Mouse (Mus musculus) intestine, embryonic 16.5 days (tissue): ENCODE data around the gene Ocel1. TPM values are rescaled to one million over a fixed set of nuclear protein-coding genes. Genes with fewer than 3 reads are reported as not detected.
A peak's percentile ranks its signal among the peaks of the same experiment; 100 is the strongest.

ENCODE experiments used
- ATAC-seq: fragments of 200-750 bp; cut with Nextera tagmentation; 2 replicates; pipeline ENCODE4 v1.8.0; 2017; ENCODE audit warnings: moderate TSS enrichment, moderate library complexity
- H3K27ac ChIP-seq: fragments of 300-500 bp; sonication (generic); 2 replicates; pipeline ENCODE4 v1.5.1; 2014; ENCODE audit warnings: mild to moderate bottlenecking, low read length
- H3K27me3 ChIP-seq: fragments of 300-500 bp; sonication (generic); replicated peaks from 2 replicates; pipeline ENCODE4 v1.6.1; 2014; ENCODE audit warnings: low read length, control low read depth, mixed read lengths; ENCODE audit not compliant: control insufficient read depth, insufficient read depth
- H3K36me3 ChIP-seq: fragments of 300-500 bp; sonication (generic); 2 replicates; pipeline ENCODE4 v1.6.1; 2014; ENCODE audit warnings: low read length, control low read depth; ENCODE audit not compliant: control insufficient read depth, insufficient read depth
- H3K4me1 ChIP-seq: fragments of 300-500 bp; sonication (generic); 2 replicates; pipeline ENCODE4 v1.6.1; 2014; ENCODE audit warnings: low read length, control low read depth, mixed read lengths; ENCODE audit not compliant: control insufficient read depth, insufficient read depth
- H3K4me2 ChIP-seq: fragments of 300-500 bp; sonication (generic); 2 replicates; pipeline ENCODE4 v1.6.1; 2014; ENCODE audit warnings: low read depth, low read length, control low read depth
- H3K4me3 ChIP-seq: fragments of 300-500 bp; sonication (generic); 2 replicates; pipeline ENCODE4 v1.5.1; 2014; ENCODE audit warnings: mild to moderate bottlenecking, low read length
- H3K9ac ChIP-seq: fragments of 300-500 bp; sonication (generic); 2 replicates; pipeline ENCODE4 v1.6.1; 2014; ENCODE audit warnings: low read depth, low read length
- H3K9me3 ChIP-seq: fragments of 300-500 bp; sonication (generic); 2 replicates; pipeline ENCODE4 v1.6.1; 2016; ENCODE audit warnings: low read length, control low read depth; ENCODE audit not compliant: control insufficient read depth
- WGBS: fragments of 180-500 bp; shearing (Covaris S2); extraction: QIAGEN DNeasy Blood & Tissue Kit; methylation state at CpG from one replicate; pipeline ENCODE4 v1.1.7; 2014; 5-methylcytosine and 5-hydroxymethylcytosine counted together
- polyA plus RNA-seq: library from polyadenylated mRNA; unstranded; fragments of >200 nt; fragmentation: Nextera tagmentation; extraction: Ambion mirVana; gene quantifications from 2 replicates; pipeline ENCODE4 v1.2.1, GENCODE M21; 2015

The Ocel1 gene
- polyA plus RNA-seq, 1 experiment from 2014 or later: 6.3 TPM

DNA sequence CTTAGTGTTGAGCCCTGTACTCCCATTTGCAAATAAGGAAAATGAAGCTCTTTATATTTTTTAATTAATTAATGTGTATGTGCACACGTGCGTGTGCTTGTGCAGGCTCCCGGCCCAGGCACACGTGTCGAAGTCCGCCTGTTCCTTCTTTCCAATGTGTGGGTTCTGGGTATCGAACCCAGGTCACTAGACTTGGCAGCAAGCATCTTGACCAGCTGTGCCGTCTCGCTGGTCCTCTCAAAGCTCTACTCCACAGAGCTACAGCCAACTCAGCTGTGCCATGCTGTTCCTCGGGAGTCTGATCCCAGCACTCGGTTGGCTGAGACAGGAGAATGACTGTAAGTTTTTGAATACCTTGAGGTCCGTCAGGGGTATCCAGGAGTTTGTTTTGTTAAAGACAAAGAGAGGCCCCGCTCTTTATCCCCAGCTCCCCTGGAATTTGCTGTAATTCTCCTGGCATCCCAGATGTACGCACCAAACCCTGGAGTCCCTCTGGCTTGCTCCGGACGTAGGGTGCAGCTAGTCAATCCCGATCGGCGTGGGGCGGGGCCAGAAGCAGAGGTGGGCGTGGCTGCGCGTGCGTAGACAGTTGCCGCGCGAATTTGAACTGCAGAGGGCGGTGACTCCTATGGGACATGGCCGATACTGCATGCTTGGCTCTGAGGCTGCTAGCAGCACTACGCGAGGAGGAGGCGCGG lies 34.5 kb downstream of the Ocel1 start, which contains the start of gene Ankle1:
Gene Ankle1, plus strand, starts transcription at position 610 of the 698 bp plus-strand sequence.
- H3K36me3 ChIP-seq: peaks cover 8% of the 10 kb centered on the region
- H3K27ac ChIP-seq: peak within 1 kb of the TSS; percentile 70
- peak within 1 kb of the TSS; percentile 86 for H3K4me3 ChIP-seq

GRCm38 (mm10) chr8:71406099-71407015 lies 35.3 kb downstream of the Ocel1 start:
- Histone ChIP-seq H3K4me2 (peak overlapping the region; percentile 95), H3K9ac (peak overlapping the region; percentile 83), H3K4me1 (peaks cover 25% of the 10 kb centered on the region), H3K27me3 (no peaks in the 10 kb centered on the region), H3K27ac (peak overlapping the region; percentile 70), H3K4me3 (peak overlapping the region; percentile 86), H3K9me3 (no peaks in the 10 kb centered on the region), H3K36me3 (peaks cover 8% of the 10 kb centered on the region)
- 1% methylated on average over 55 of the region's 55 CpGs for WGBS
- ATAC-seq: peak; percentile 79

More for the DNA sequence above, 34.5 kb downstream of the Ocel1 start, which contains the start of gene Ankle1:
- WGBS: 14% methylated on average over 33 of the region's 33 CpGs
- Histone ChIP-seq H3K4me1 (peaks cover 25% of the 10 kb centered on the region), H3K9me3 (no peaks in the 10 kb centered on the region), H3K27me3 (no peaks in the 10 kb centered on the region), H3K9ac (peak within 1 kb of the TSS; percentile 83), H3K4me2 (peak within 1 kb of the TSS; percentile 95)
- peak; percentile 87 for ATAC-seq

- 92% methylated on average over 14 of the region's 14 CpGs for WGBS
- no peak for ATAC-seq
- Histone ChIP-seq H3K36me3 (peaks cover 8% of the 10 kb centered on the region), H3K4me2 (no peak overlapping the region), H3K27ac (no peak overlapping the region), H3K4me1 (peaks cover 25% of the 10 kb centered on the region), H3K4me3 (no peak overlapping the region; the same call in 1 of the 2 replicates), H3K9ac (0 out of 2 replicates have a peak overlapping the region, but pooled peaks have one; percentile 16), H3K9me3 (no peaks in the 10 kb centered on the region), H3K27me3 (no peaks in the 10 kb centered on the region)
Measured at GRCm38 (mm10) chr8:71407441-71407840, 36.3 kb downstream of the Ocel1 start.

DNA sequence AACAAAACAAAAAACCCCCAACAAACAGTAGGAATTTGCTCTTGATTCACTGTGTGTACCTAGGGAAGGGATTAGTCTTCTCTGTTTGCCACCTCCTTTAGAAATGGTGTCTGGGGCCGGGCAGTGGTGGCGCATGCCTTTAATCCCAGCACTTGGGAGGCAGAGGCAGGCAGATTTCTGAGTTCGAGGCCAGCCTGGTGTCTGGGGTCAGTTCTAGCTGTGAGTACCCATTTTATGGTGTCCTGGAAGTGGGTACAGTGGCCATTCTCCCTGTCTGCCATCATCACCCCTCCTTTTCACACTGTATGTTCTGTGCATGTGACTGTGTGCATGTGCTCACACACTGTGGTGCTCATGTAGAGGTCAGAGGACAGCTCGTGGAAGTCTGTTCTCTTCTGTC lies 37.1 kb downstream of the Ocel1 start:
- Histone ChIP-seq H3K36me3 (peaks cover 8% of the 10 kb centered on the region), H3K4me3 (no peak overlapping the region), H3K4me2 (no peak overlapping the region), H3K9ac (no peak overlapping the region), H3K9me3 (no peaks in the 10 kb centered on the region), H3K27me3 (no peaks in the 10 kb centered on the region), H3K4me1 (peaks cover 25% of the 10 kb centered on the region), H3K27ac (no peak overlapping the region)
- WGBS: 96% methylated on average over 4 of the region's 4 CpGs
- no peak for ATAC-seq

DNA sequence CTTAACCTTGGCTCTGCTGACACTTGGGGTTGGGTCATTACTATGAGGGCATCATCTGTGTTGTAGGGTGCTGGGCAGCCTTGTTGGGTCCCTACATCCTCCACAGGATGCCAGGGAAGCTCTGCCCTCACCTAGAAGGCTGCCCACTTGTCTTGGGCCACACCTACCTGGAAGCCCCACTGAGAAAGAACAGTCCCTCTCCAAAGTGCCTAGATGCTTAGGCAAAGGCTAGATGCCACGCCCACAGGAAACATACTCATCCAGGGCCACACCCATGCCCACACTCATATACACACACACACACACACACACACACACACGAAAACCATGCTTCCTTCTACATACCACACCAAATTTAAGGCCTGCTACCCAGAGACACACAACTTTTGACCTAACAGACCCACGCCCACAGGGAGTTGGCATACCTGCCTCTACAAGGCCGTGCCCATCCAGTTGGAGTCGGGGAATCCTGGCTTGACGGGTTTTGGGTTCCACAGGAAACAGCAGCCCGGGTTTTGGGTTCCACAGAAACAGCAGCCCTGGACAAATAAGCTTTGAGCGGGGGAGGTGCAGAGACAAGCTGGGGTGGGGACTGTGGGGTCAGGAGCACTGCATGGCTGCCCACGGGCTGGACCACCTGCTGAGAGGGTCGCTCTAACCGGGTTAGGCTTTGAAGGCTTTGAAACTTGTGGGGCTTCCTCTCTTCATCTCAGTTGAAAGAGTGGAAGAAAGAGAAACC lies 40.6 kb downstream of the Ocel1 start:
- Histone ChIP-seq H3K27ac (no peak overlapping the region), H3K4me1 (peaks cover 11% of the 10 kb centered on the region), H3K9ac (no peak overlapping the region), H3K4me3 (no peak overlapping the region), H3K36me3 (peaks cover 8% of the 10 kb centered on the region), H3K9me3 (no peaks in the 10 kb centered on the region), H3K27me3 (no peaks in the 10 kb centered on the region), H3K4me2 (no peak overlapping the region)
- no peak for ATAC-seq
- 47% methylated on average over 11 of the region's 11 CpGs for WGBS

DNA sequence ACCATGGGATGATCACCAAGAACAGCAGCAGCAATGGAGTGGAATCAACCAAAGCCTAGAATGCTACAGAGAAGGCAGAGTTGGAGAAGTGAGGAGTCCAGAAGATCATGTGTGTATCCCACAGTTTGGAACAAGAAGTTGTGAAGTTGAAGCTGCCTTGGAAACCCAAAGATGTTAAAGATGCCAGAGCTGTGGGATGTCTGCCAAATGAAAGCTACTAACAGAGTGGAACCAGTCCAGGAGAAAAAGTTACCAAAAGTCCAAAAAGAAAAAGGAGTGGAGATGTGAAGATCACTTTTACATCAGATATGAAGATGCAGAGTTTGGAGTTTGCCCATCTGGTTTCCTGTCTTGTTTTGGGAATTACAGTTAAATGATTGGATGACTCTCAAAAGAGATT lies 51.0 kb downstream of the Ocel1 start:
- H3K4me2 ChIP-seq: no peak overlapping the region
- no peak overlapping the region for H3K27ac ChIP-seq
- H3K4me3 ChIP-seq: no peak overlapping the region
- H3K27me3 ChIP-seq: no peaks in the 10 kb centered on the region
- H3K9me3 ChIP-seq: no peaks in the 10 kb centered on the region
- no peaks in the 10 kb centered on the region for H3K4me1 ChIP-seq
- no peak for ATAC-seq
- no peaks in the 10 kb centered on the region for H3K36me3 ChIP-seq
- H3K9ac ChIP-seq: no peak overlapping the region

Other genes with a start within 250 kb of the Ocel1 start
- gene Myo9b, start 98.6 kb upstream of the Ocel1 start, polyA plus RNA-seq: 11.6 and 12.4 TPM in 2 replicates
- gene Haus8, start 98.4 kb upstream of the Ocel1 start, polyA plus RNA-seq: 43.6 and 48.4 TPM in 2 replicates
- 89.5 and 95.8 TPM in 2 replicates for gene Use1, start 4.5 kb upstream of the Ocel1 start, polyA plus RNA-seq
- gene Nr2f6, start 10.7 kb downstream of the Ocel1 start, polyA plus RNA-seq: 35.8 and 51.1 TPM in 2 replicates
- 10.8 and 10.9 TPM in 2 replicates for gene Ushbp1, start 24.5 kb downstream of the Ocel1 start, polyA plus RNA-seq
- 84.7 and 86.9 TPM in 2 replicates for gene Babam1, start 25.6 kb downstream of the Ocel1 start, polyA plus RNA-seq
- gene Ankle1, start 34.7 kb downstream of the Ocel1 start, polyA plus RNA-seq: 32.0 and 39.4 TPM in 2 replicates
- 24.0 and 25.1 TPM in 2 replicates for gene Abhd8, start 92.4 kb downstream of the Ocel1 start, polyA plus RNA-seq
- gene Mrpl34, start 93.7 kb downstream of the Ocel1 start, polyA plus RNA-seq: 224 and 234 TPM in 2 replicates
- gene Dda1, start 97.9 kb downstream of the Ocel1 start, polyA plus RNA-seq: 88.1 and 91.7 TPM in 2 replicates
- gene Ano8, start 114.7 kb downstream of the Ocel1 start, polyA plus RNA-seq: 0.20 and 0.43 TPM in 2 replicates
- gene Gtpbp3, start 116.8 kb downstream of the Ocel1 start, polyA plus RNA-seq: 14.0 and 14.9 TPM in 2 replicates
- gene Plvap, start 140.5 kb downstream of the Ocel1 start, polyA plus RNA-seq: 70.9 and 80.9 TPM in 2 replicates
- 0.26 and 0.28 TPM in 2 replicates for gene Ccdc194, start 154.4 kb downstream of the Ocel1 start, polyA plus RNA-seq
- gene Bst2, start 166.2 kb downstream of the Ocel1 start, polyA plus RNA-seq: 38.8 and 42.0 TPM in 2 replicates
- gene Mvb12a, start 171.6 kb downstream of the Ocel1 start, polyA plus RNA-seq: 126 and 130 TPM in 2 replicates
- 1.3 and 1.8 TPM in 2 replicates for gene Tmem221, start 187.6 kb downstream of the Ocel1 start, polyA plus RNA-seq
- gene Nxnl1, start 195.3 kb downstream of the Ocel1 start, polyA plus RNA-seq: 0.06 TPM in 1 of 2 replicates, not detected in the other
- 21.0 and 24.3 TPM in 2 replicates for gene Slc27a1, start 197.6 kb downstream of the Ocel1 start, polyA plus RNA-seq
- gene Pgls, start 220.9 kb downstream of the Ocel1 start, polyA plus RNA-seq: 244 and 252 TPM in 2 replicates
- gene Fam129c, start 226.3 kb downstream of the Ocel1 start, polyA plus RNA-seq: 3.0 and 3.5 TPM in 2 replicates
- 68.0 and 70.5 TPM in 2 replicates for gene Colgalt1, start 239.7 kb downstream of the Ocel1 start, polyA plus RNA-seq